Comparison of ENCODE assay signal across 21 mouse cellular contexts in the genomic region with DNA sequence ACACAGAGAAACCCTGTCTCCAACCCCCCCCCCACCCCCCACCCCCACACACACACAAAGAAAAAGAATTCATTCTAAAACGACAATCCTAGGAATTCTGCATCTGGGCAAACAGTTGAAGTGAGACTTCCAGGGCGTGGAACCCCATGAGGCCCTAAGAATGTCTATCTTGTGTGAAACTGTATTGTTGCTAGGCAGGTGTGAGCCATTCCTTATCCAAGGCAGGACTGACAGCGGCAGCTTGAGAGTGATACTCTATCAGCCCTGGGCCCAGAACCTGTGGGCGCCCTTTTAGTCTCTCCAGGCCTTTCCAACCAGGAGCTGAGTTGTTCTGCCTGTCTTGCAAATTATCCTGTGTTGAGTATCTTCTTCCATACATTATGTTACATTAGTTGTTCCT.
DNase-seq lines count a peak whose midpoint lies in the region; ATAC-seq and TF ChIP-seq lines count a peak whose summit lies in the region.
"Had no signal": no experiment of that assay in that cellular context is flagged by ENCODE, and none has a peak within 500 bp of the region (broad histone marks: within the 10 kb centered on the region; RNA-seq: fewer than 3 reads in every experiment).

No protein-coding gene starts in this region.

- H3K36me3 ChIP-seq in limb, embryonic 12.5 days, result no peaks in the 10 kb centered on the region
- H3K36me3 ChIP-seq in limb, embryonic 10.5 days, result no peaks in the 10 kb centered on the region
- H3K36me3 ChIP-seq in intestine, embryonic 14.5 days (ENCODE audit: control insufficient read depth, insufficient read depth, low read length), result no peaks in the 10 kb centered on the region
- H3K36me3 ChIP-seq in limb, embryonic 13.5 days, result no peaks in the 10 kb centered on the region
- H3K36me3 ChIP-seq in stomach, embryonic 15.5 days, result no peaks in the 10 kb centered on the region
- H3K36me3 ChIP-seq in heart, adult 2 months (ENCODE audit: control insufficient read depth, insufficient read depth, low read length), result no peaks in the 10 kb centered on the region
- H3K36me3 ChIP-seq: heart, embryonic 13.5 days; hindbrain, embryonic 12.5 days had no signal

- peaks cover 5% of the 10 kb centered on the region; the same call in 1 of the 2 replicates for H3K9me3 ChIP-seq in limb, embryonic 12.5 days
- no peaks in the 10 kb centered on the region for H3K9me3 ChIP-seq in limb, embryonic 10.5 days (replicated peaks)
- H3K9me3 ChIP-seq in intestine, embryonic 14.5 days (ENCODE audit: control insufficient read depth, low read length), result no peaks in the 10 kb centered on the region
- H3K9me3 ChIP-seq in limb, embryonic 13.5 days, result peaks cover 4% of the 10 kb centered on the region; the same call in 1 of the 2 replicates
- H3K9me3 ChIP-seq in stomach, embryonic 15.5 days, result no peaks in the 10 kb centered on the region
- H3K9me3 ChIP-seq: heart, embryonic 13.5 days; hindbrain, embryonic 12.5 days had no signal

- TF ChIP-seq EP300 in heart, adult 2 months (IDR thresholded peaks at IDR 0.05; ENCODE audit: insufficient read depth, low read depth, low read length), result no peak

- H3K4me1 ChIP-seq in limb, embryonic 12.5 days (replicated peaks), result peaks cover 6% of the 10 kb centered on the region; the same call in 1 of the 2 replicates
- H3K4me1 ChIP-seq in limb, embryonic 10.5 days, result no peaks in the 10 kb centered on the region
- H3K4me1 ChIP-seq in intestine, embryonic 14.5 days (replicated peaks; ENCODE audit: control insufficient read depth, insufficient read depth, low read length), result no peaks in the 10 kb centered on the region; the same call in 1 of the 2 replicates
- H3K4me1 ChIP-seq in limb, embryonic 13.5 days, result 0 out of 2 replicates have a peak, but pooled peaks cover 3% of the 10 kb centered on the region
- no peaks in the 10 kb centered on the region for H3K4me1 ChIP-seq in stomach, embryonic 15.5 days
- no peaks in the 10 kb centered on the region for H3K4me1 ChIP-seq in heart, adult 2 months (ENCODE audit: control insufficient read depth, insufficient read depth, low read length)
- H3K4me1 ChIP-seq: hindbrain, embryonic 12.5 days had no signal

- H3K79me2 ChIP-seq in heart, adult 2 months (replicated peaks; ENCODE audit: control insufficient read depth, insufficient read depth, low read length), result no peaks in the 10 kb centered on the region

- TF ChIP-seq POLR2A in heart, adult 2 months (IDR thresholded peaks at IDR 0.05; ENCODE audit: insufficient read depth, low read depth, low read length), result no peak

- H3K4me2 ChIP-seq in limb, embryonic 12.5 days, result no peak overlapping the region
- H3K4me2 ChIP-seq in intestine, embryonic 14.5 days (ENCODE audit: low read length), result no peak overlapping the region
- no peak overlapping the region for H3K4me2 ChIP-seq in limb, embryonic 13.5 days (replicated peaks)
- H3K4me2 ChIP-seq in stomach, embryonic 15.5 days, result no peak overlapping the region
- H3K4me2 ChIP-seq: heart, embryonic 13.5 days; hindbrain, embryonic 12.5 days had no signal

- 66% methylated on average over 4 of the region's 4 CpGs for WGBS in limb, embryonic 12.5 days
- 90% methylated on average over 4 of the region's 4 CpGs for WGBS in limb, embryonic 10.5 days
- WGBS in intestine, embryonic 14.5 days, result 71% methylated on average over 4 of the region's 4 CpGs
- 73% methylated on average over 4 of the region's 4 CpGs for WGBS in limb, embryonic 13.5 days
- WGBS in stomach, embryonic 15.5 days, result 57% methylated on average over 4 of the region's 4 CpGs
- WGBS in heart, adult 2 months, result 69% methylated on average over 4 of the region's 4 CpGs

- no peak for TF ChIP-seq CTCF in layer of hippocampus, adult 2 months (conservative IDR thresholded peaks at IDR 0.05)
- TF ChIP-seq CTCF in heart, adult 2 months (IDR thresholded peaks at IDR 0.05), result no peak

- no peak for ATAC-seq in limb, embryonic 12.5 days (ENCODE audit: insufficient number of reproducible peaks, insufficient read depth, low FRiP score, low TSS enrichment, low read depth)
- no peak; the same call in 1 of the 2 replicates for ATAC-seq in intestine, embryonic 14.5 days (replicated peaks; ENCODE audit: low FRiP score, low TSS enrichment, low read depth)
- ATAC-seq in limb, embryonic 13.5 days (ENCODE audit: low FRiP score, low read depth), result peak; percentile 51; the same call in 1 of the 2 replicates
- no peak; the same call in 1 of the 2 replicates for ATAC-seq in stomach, embryonic 15.5 days (ENCODE audit: insufficient read depth, low FRiP score, low read depth)
- ATAC-seq: forebrain, embryonic 16.5 days; hindbrain, embryonic 16.5 days; inflammation-experienced regulatory T-cells, adult 6 months; Patski had no signal

- no peaks in the 10 kb centered on the region for H3K27me3 ChIP-seq in limb, embryonic 12.5 days
- H3K27me3 ChIP-seq in limb, embryonic 10.5 days (ENCODE audit: low read depth, poor library complexity, severe bottlenecking), result no peaks in the 10 kb centered on the region
- H3K27me3 ChIP-seq in intestine, embryonic 14.5 days (replicated peaks; ENCODE audit: control insufficient read depth, insufficient read depth, low read length), result no peaks in the 10 kb centered on the region
- no peaks in the 10 kb centered on the region for H3K27me3 ChIP-seq in limb, embryonic 13.5 days
- H3K27me3 ChIP-seq in stomach, embryonic 15.5 days (replicated peaks), result no peaks in the 10 kb centered on the region
- H3K27me3 ChIP-seq in heart, adult 2 months (ENCODE audit: control insufficient read depth, insufficient read depth, low read length), result no peaks in the 10 kb centered on the region; the same call in 1 of the 2 replicates
- H3K27me3 ChIP-seq: CH12.LX; heart, embryonic 13.5 days; hindbrain, embryonic 12.5 days; Patski had no signal

- no peak overlapping the region for H3K9ac ChIP-seq in limb, embryonic 12.5 days (replicated peaks)
- no peak overlapping the region for H3K9ac ChIP-seq in intestine, embryonic 14.5 days (ENCODE audit: low read length)
- no peak overlapping the region for H3K9ac ChIP-seq in limb, embryonic 13.5 days
- H3K9ac ChIP-seq in stomach, embryonic 15.5 days, result no peak overlapping the region
- H3K9ac ChIP-seq in heart, adult 2 months (ENCODE audit: low read depth, low read length), result no peak overlapping the region
- H3K9ac ChIP-seq: heart, embryonic 13.5 days; hindbrain, embryonic 12.5 days had no signal

- no peak for DNase-seq in limb, embryonic 10.5 days (ENCODE audit: low spot score)
- DNase-seq in intestine, embryonic 14.5 days (ENCODE audit: low spot score), result no peak
- DNase-seq in layer of hippocampus, adult 2 months (ENCODE audit: low spot score in 2 of 2), result no peak
- no peak for DNase-seq in heart, adult 2 months
- no peak for DNase-seq in right cerebral cortex, adult 2 months (ENCODE audit: low spot score in 2 of 2)
- DNase-seq: adrenal gland, adult 8-10 months; adrenal gland, postnatal 36 days; cerebellum, adult 8-10 months; cerebellum, postnatal 14 days; gastrocnemius, postnatal 14 days; heart, postnatal 36 days had no signal

- intact Hi-C loops in heart, adult 2 months (cut with DNase I), result no loop called here

- no peak overlapping the region for H3K4me3 ChIP-seq in limb, embryonic 12.5 days (replicated peaks)
- H3K4me3 ChIP-seq in limb, embryonic 10.5 days, result no peak overlapping the region
- H3K4me3 ChIP-seq in intestine, embryonic 14.5 days (ENCODE audit: low read depth, low read length), result no peak overlapping the region
- H3K4me3 ChIP-seq in limb, embryonic 13.5 days, result no peak overlapping the region
- no peak overlapping the region for H3K4me3 ChIP-seq in stomach, embryonic 15.5 days (replicated peaks)
- H3K4me3 ChIP-seq in layer of hippocampus, adult 2 months, result no peak overlapping the region
- H3K4me3 ChIP-seq in heart, adult 2 months, result no peak overlapping the region
- H3K4me3 ChIP-seq: heart, embryonic 13.5 days; hindbrain, embryonic 12.5 days had no signal

- peak overlapping the region; percentile 29; the same call in 1 of the 2 replicates for H3K27ac ChIP-seq in limb, embryonic 12.5 days
- H3K27ac ChIP-seq in limb, embryonic 10.5 days, result no peak overlapping the region
- peak overlapping the region; percentile 62 for H3K27ac ChIP-seq in intestine, embryonic 14.5 days (ENCODE audit: low read depth)
- no peak overlapping the region for H3K27ac ChIP-seq in limb, embryonic 13.5 days
- H3K27ac ChIP-seq in stomach, embryonic 15.5 days, result peak overlapping the region; percentile 48; the same call in 1 of the 2 replicates
- H3K27ac ChIP-seq in layer of hippocampus, adult 2 months, result no peak overlapping the region
- no peak overlapping the region for H3K27ac ChIP-seq in heart, adult 2 months
- H3K27ac ChIP-seq: heart, embryonic 13.5 days; hindbrain, embryonic 12.5 days had no signal

Comparison
In these comparisons a context has a peak if more than half of its experiments do, and no peak if none do; other contexts are left out.
1. H3K27ac ChIP-seq: peak in limb, embryonic 12.5 days (single experiment), intestine, embryonic 14.5 days (single experiment) and stomach, embryonic 15.5 days (single experiment); none in limb, embryonic 10.5 days (single experiment), limb, embryonic 13.5 days (single experiment), layer of hippocampus, adult 2 months (single experiment) and heart, adult 2 months (single experiment).